Mouse (Mus musculus) left cerebral cortex, postnatal 4 days (tissue): Measurements from ENCODE around the gene Ces2c. TPM values are rescaled to one million over a fixed set of nuclear protein-coding genes. Genes with fewer than 3 reads are reported as not detected.
"Not testable (repeated sequence)": the region's sequence is repeated elsewhere in the genome, so short reads cannot be mapped to it uniquely, and the experiment has no call there.

ENCODE experiments used
- DNase-seq: peaks from one replicate; pipeline ENCODE4 v3.0.0-alpha.2; 2022
- intact Hi-C: fragments of 180-260 bp; cut with DNase I; formaldehyde crosslinking; loops from one replicate; pipeline ENCODE4 v1.15.1; 2025
- total RNA-seq, 2 experiments: library from RNA; stranded (reverse); gene quantifications; 2 replicates each; pipeline ENCODE4 v1.2.3; 2021

The Ces2c gene
- total RNA-seq = not detected

GRCm38 (mm10) chr8:104846831-104847230 lies at the start of gene Ces2c:
TSS of gene Ces2c (plus strand) at chr8:104847068.
- no peak for DNase-seq
- intact Hi-C loops = no loop called here

- DNase-seq = no peak
- intact Hi-C loops = no loop called here
Measured at GRCm38 (mm10) chr8:104799385-104799784, 47.5 kb upstream of the Ces2c start.

- intact Hi-C loops = no loop called here
- DNase-seq = peak; percentile 5
Measured at GRCm38 (mm10) chr8:104806127-104806526, 40.7 kb upstream of the Ces2c start.

- intact Hi-C loops = no loop called here
- DNase-seq = no peak
Measured at GRCm38 (mm10) chr8:104808542-104809413, 38.1 kb upstream of the Ces2c start.

- no peak for DNase-seq
- intact Hi-C loops = no loop called here
Measured at GRCm38 (mm10) chr8:104809436-104809835, 37.4 kb upstream of the Ces2c start.

GRCm38 (mm10) chr8:104826912-104827311 lies 20.0 kb upstream of the Ces2c start:
- intact Hi-C loops = no loop called here
- DNase-seq = no peak

- intact Hi-C loops = no loop called here
- DNase-seq = no peak
Measured at GRCm38 (mm10) chr8:104828221-104828620, 18.6 kb upstream of the Ces2c start.

- intact Hi-C loops = no loop called here
- no peak for DNase-seq
Measured at GRCm38 (mm10) chr8:104831440-104831839, 15.4 kb upstream of the Ces2c start, which contains the start of gene Ces2b. TSS of gene Ces2b (plus strand) at chr8:104831572.

- no peak for DNase-seq
- intact Hi-C loops = no loop called here
Measured at GRCm38 (mm10) chr8:104841360-104842078, 5.3 kb upstream of the Ces2c start.

- no peak for DNase-seq
- intact Hi-C loops = no loop called here
Measured at GRCm38 (mm10) chr8:104847741-104848462, 1.0 kb downstream of the Ces2c start.

- DNase-seq, intact Hi-C loops: not testable (repeated sequence)
Measured at GRCm38 (mm10) chr8:104866844-104867531, 20.1 kb downstream of the Ces2c start.

GRCm38 (mm10) chr8:104868876-104869275 lies 22.0 kb downstream of the Ces2c start:
- intact Hi-C loops, DNase-seq: not testable (repeated sequence)

GRCm38 (mm10) chr8:104886223-104886926 lies 39.5 kb downstream of the Ces2c start:
- intact Hi-C loops, DNase-seq: not testable (repeated sequence)

- intact Hi-C loops = no loop called here
- no peak for DNase-seq
Measured at GRCm38 (mm10) chr8:104901746-104902145, 54.9 kb downstream of the Ces2c start.

Other genes starting within 250 kb of the Ces2c start
- not detected for gene Cdh16, start 222.7 kb upstream of the Ces2c start, total RNA-seq
- gene Rrad, start 215.7 kb upstream of the Ces2c start, total RNA-seq = 1 to 10 TPM; 3.2 to 3.3 TPM
- 10 to 100 TPM; 34.7 to 39.2 TPM for gene Ciao2b, start 205.1 kb upstream of the Ces2c start, total RNA-seq
- gene Ces2a, start 113.1 kb upstream of the Ces2c start, total RNA-seq = not detected
- under 1 TPM; 0.18 to 0.26 TPM for gene Ces2b, start 15.5 kb upstream of the Ces2c start, total RNA-seq
- gene Ces2e, start 79.2 kb downstream of the Ces2c start, total RNA-seq = not detected
- gene Ces2f, start 100.3 kb downstream of the Ces2c start, total RNA-seq = not detected
- gene Ces2g, start 114.7 kb downstream of the Ces2c start, total RNA-seq = under 1 TPM; 0.22 to 0.40 TPM
- not detected for gene Ces2h, start 153.8 kb downstream of the Ces2c start, total RNA-seq
- not detected for gene Ces3a, start 201.5 kb downstream of the Ces2c start, total RNA-seq
- not detected for gene Ces3b, start 236.7 kb downstream of the Ces2c start, total RNA-seq